Mouse (Mus musculus) lung, adult 18-20 months (tissue): ENCODE measurements around the gene 4930558K02Rik.

Source experiments
- DNase-seq, 2 experiments: peaks; one replicate each; pipeline ENCODE4 v3.0.0; 2022; ENCODE audit warnings: mixed read lengths in 2 of 2

Gene 4930558K02Rik

DNA sequence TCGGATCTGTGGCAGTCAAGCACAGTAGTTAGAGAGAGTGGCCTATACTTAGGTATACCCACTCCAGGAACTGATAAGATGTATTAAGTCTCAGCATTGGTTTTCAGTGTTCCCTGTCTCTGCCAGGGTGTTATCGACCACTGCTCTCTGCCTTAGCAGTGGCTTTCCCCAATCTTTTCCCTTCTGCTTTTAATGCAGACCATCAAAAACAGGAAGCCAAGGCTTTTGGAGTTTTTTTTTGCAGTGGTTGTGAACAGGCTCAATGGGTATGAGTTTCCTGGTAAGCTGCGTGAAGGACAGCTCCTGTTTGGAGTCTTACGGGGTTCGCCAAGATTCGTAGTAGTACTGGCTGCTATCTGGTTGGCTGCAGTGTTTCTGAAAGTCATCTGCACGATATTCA lies 13.0 kb upstream of the 4930558K02Rik start:
- DNase-seq: no peak

- no peak for DNase-seq
These were observed 12.4 kb upstream of the 4930558K02Rik start for GRCm38 (mm10) chr1:161991846-161992245.

DNA sequence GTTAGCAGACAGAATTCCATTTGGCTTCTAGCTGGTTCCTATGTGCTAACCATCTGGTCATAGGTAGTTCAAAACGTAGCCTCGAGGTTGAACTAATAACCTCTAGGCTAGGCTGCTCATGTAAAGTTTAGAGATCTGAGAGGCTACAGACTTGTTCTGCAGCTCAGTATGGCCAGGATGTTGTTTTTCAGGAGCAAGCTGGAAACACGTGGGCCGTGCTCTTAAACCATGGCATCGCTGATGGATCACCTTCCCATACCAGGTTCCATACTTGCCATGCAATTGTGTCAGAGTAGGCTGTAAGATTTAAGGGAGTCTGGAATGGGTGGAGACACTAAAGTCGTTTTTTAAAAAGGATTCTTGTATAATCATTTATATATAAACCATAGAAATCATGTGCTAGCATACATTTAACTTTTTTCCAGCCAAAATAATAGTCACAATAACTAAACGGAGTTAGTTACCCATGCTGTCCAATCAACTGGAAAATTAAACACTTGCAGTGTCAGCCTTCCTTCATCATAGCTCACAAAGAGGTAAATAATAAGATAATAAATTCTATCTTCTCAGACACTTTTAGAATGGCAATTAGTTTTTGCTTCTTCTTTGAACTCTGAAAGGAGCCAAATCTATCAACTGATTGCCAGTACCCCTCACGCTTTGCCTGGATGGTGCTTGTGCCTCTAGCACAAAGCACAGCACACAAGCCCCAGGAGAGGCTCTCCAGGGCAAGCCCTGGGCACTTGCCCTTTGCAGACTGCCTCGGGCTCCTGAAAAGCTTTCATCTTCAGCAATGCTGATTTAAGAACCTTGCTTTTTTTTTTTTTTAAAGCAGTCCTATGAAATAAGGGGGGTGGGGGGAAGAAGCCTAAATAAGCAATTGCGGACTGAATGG lies 11.5 kb upstream of the 4930558K02Rik start:
- no peak for DNase-seq

- no peak for DNase-seq
These were observed 4.6 kb upstream of the 4930558K02Rik start for GRCm38 (mm10) chr1:161983979-161984566.

- no peak for DNase-seq
These were observed 4.0 kb upstream of the 4930558K02Rik start for GRCm38 (mm10) chr1:161983451-161983850.

DNA sequence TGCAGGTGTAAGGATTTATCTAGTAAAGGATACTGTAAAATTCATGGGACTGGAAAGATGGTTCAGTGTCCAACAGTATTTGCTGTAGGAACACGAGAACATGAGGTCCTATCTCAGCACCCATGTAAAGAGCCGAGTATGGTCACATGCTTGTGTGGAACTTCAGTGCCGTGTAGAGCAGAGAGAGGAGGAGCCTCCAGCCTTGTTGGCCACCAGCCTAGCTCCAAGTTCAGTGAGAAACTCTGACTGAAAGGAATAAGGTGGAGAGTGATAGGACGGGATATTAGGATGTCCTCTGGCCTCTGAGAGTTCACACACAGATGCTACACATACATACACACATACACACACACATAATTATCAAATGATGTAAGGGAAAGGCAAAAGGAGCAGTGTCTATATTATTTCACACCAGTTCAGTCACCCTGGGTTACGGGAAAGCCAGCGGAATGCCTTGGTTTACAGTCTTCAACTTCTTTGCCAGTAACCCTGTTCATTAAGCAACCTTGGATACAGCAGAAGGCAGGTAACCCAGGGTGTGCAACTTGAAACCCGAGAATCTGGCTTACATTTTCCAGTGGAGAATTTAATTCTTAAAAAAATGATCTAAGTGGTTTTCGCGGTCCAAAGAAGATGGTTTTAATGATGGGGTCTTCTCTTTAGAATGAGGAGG lies 1.3 kb upstream of the 4930558K02Rik start:
- no peak for DNase-seq

GRCm38 (mm10) chr1:161980046-161980445 lies 610 bp upstream of the 4930558K02Rik start:
- no peak for DNase-seq

DNA sequence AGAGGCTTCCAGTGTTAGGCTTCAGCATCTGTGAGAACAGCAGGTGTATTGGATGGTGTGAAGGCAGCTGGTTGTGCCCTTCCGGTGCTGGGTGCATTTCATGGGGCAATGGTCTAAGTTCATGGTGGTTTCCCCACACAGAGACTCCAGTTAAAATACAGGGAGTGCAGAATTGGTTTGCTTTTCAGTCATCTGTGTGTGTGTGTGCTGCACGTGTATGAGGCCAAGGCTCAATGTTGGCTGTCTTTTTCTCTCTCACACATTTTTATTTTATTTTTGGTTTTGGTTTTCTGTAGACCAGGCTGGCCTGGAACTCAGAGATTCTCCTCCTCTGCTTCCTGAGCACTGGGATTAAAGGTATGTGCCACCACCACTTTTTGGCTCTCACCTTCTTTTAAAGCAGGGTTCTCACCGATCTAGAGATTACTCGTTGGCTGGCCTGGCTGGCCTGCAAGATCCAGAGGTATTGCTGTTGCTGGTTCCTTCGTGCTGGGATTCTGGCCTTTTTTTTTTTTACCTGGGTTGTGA lies 1.2 kb downstream of the 4930558K02Rik start:
- no peak for DNase-seq

GRCm38 (mm10) chr1:161977331-161977730 lies 2.1 kb downstream of the 4930558K02Rik start:
- no peak for DNase-seq

GRCm38 (mm10) chr1:161976255-161977182 lies 2.9 kb downstream of the 4930558K02Rik start:
- DNase-seq: peak; percentile 69 to 82

- no peak for DNase-seq
These were observed 7.2 kb downstream of the 4930558K02Rik start for GRCm38 (mm10) chr1:161972233-161972632.

DNA sequence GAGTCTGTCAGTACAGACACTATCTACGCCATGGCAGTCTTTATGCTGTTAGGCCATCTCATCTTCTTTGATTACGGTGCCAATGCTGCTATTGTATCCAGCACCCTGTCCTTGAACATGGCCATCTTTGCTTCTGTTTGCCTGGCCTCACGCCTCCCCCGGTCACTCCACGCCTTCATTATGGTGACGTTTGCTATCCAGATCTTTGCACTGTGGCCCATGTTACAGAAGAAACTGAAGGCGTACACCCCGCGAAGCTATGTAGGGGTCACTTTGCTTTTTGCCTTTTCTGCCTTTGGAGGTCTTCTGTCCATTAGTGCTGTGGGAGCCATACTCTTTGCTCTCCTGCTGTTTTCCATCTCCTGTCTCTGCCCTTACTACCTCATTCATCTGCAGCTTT lies 8.6 kb downstream of the 4930558K02Rik start:
- DNase-seq: no peak

DNA sequence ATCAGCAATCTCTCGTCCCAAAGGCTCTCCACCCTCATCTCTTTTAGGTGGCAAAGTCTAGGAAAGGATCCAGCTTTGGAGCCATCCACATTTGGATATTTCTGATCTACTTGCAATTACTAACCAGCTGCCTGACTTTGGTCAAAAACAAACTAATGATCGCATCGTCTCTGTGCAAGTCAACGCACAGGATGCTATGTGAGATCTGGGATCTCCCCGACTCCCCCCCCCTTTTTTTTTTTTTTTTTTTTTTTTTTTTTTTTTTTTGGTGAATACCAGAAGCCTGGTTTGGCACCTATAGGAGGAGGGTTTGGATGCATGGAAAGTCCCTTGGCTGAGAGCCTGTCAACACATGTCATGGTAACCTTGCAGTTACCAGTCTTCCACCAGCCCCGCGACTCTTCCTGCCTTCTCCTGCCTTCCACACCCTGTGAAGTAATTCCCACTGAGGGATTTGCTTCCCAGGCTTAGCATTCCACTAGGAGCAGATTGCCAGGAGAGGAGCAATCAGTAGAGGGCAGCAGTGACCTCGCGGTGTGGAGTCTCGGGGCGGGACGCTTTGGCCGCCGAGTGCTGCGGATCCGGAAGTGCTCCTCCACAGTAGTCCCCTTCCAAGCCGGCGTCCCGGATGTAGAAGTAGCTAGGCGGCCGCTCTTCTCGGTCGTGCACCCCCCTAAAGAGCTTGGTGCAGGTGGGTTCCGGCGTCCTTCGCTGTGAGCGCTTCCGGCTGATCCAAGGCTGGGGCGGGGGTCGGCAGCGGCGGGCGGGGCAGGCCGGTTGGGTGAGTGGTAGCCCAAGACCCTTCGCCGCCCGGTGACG lies 10.6 kb downstream of the 4930558K02Rik start, which contains the start of gene Pigc:
Gene Pigc (plus strand): TSS at position 598 of the 819 bp plus-strand sequence.
- DNase-seq: peak; percentile 93 to 96

- no peak for DNase-seq
These were observed 11.5 kb downstream of the 4930558K02Rik start for GRCm38 (mm10) chr1:161967936-161968335.

- DNase-seq: no peak
These were observed 16.7 kb downstream of the 4930558K02Rik start for GRCm38 (mm10) chr1:161962465-161963377.

GRCm38 (mm10) chr1:161957964-161958950 lies 21.2 kb downstream of the 4930558K02Rik start:
- DNase-seq: no peak

DNA sequence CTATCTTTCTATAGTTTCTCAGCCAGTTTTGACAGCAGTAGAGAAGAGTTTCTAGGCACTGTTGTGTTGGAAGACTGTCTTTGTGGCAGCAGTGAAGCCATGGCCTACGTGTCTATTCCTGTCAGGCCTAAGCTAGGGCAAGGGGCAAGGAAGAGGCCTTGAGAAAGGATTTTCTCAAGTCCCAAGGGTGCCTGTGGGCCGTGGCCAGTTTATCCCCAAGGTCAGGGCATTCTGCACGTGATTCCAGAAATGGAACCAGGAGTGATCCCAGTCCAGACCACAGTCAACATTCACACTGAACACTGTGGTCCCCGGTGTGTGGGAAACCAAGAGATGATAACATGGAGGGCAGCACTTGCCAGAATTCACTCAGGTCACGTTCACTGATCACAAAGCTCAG lies 23.6 kb downstream of the 4930558K02Rik start:
- DNase-seq: no peak

DNA sequence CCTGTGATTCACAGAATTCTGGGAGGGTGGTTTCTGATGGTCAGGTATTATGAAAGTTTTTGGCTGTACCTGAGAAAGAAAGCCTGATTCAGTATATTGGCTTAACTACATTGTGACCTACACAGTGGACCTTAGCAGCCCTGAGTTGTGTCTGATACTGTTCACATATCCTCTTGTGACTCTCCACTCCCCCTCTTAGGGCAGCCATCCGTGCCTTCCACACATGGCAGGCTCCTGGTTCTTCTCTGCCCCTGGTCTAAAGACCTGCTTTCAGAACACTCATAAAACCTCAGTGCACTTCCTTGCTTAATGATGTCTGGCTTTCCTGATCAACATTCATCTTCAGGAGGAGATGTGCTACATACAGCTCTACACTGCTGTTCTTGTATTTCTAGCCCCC lies 26.8 kb downstream of the 4930558K02Rik start:
- DNase-seq: no peak
